Mouse (Mus musculus) ES-E14 (cell line): ENCODE results near the gene Bcl9l.

Experiments used
- HCFC1 ChIP-seq: IDR thresholded peaks from 2 replicates; pipeline ENCODE4 v1.6.1; 2012; ENCODE audit warnings: low read length, inconsistent platforms, borderline replicate concordance; ENCODE audit not compliant: insufficient read depth
- ZNF384 ChIP-seq: IDR thresholded peaks from 2 replicates; pipeline ENCODE4 v1.6.1; 2012; ENCODE audit warnings: low read depth, low read length, inconsistent platforms

DNA sequence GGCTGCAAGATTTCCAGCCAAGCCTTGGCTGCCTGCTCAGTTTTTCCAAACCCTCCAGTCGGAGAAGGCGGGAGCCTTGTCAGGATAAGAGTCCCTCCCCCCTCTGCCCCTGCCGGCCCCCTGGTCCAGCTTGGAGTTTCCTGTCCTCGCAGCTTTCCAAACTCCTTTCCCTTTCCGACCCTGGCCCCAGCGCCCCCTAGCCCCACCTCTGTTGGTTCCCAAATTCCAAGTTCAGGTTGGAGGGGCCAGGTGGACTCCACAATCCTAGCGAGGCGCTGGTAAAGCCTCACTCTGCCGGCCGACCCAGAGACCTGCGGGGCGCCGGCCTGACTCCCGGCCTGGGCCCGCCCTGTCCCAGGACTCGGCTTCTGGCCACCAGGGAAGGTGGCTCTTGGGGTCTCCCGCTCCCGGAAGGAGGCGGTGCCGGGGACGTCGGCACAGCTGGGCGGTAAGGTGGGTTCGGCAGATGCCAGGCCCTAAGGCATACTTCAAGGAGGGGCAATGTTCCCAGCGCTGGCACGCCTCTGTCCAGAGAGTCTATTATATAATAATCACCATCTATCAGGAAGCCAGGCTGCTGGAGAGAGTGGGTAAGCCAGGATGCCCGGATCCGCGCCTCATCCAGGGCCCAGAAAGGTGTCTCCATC lies 3.5 kb upstream of the Bcl9l start:
- TF ChIP-seq HCFC1 (no peak), ZNF384 (no peak)
